8 mouse cellular contexts compared by ENCODE assay signal in genomic region chr10:120112507-120113396, GRCm38 (mm10). TPM values are rescaled to one million over a fixed set of nuclear protein-coding genes. Genes with fewer than 3 reads are reported as not detected.
DNase-seq lines count a peak whose midpoint lies in the region; ATAC-seq lines count a peak whose summit lies in the region.

Gene Helb, minus strand, starts transcription at chr10:120112987.

- peak; percentile 92 for ATAC-seq in megakaryocyte progenitor cell, adult 5-6 weeks (replicated peaks; ENCODE audit: poor library complexity)

- DNase-seq in adipocyte (ENCODE audit: low spot score) = peak; percentile 95
- peak; percentile 97 for DNase-seq in embryo, embryonic 10 days (ENCODE audit: low spot score)
- peak; percentile 99 for DNase-seq in gastrocnemius, postnatal 10 days
- peak; percentile 99 for DNase-seq in induced T-regulatory cell, adult 2 months (ENCODE audit: low read depth)
- peak; percentile 85 to 96 for DNase-seq in left cerebral cortex, adult 9 months (ENCODE audit: low spot score in 2 of 2)
- peak; percentile 94 for DNase-seq in right cerebral cortex, postnatal 14 days
- DNase-seq in urinary bladder, postnatal 36 days (ENCODE audit: low spot score in 2 of 2) = peak; percentile 99

RNA-seq across cellular contexts. Expression of gene Helb, which starts in this region (rescaled TPM):
- 1 to 10 TPM; 7.2 to 7.5 TPM for total RNA-seq in gastrocnemius, postnatal 10 days (2021)
- 15.1 and 18.4 TPM in 2 replicates for total RNA-seq in megakaryocyte progenitor cell, adult 5-6 weeks (2015)
- 29.2 and 34.2 TPM in 2 replicates for total RNA-seq in megakaryocyte progenitor cell, adult 5-6 weeks (2017)

Comparison
In these comparisons a context has a peak if more than half of its experiments do, and no peak if none do; other contexts are left out.
1. Peak in every context shown above with its lines: DNase-seq and ATAC-seq.